28 mouse cellular contexts compared by ENCODE assay signal in the genomic region with DNA sequence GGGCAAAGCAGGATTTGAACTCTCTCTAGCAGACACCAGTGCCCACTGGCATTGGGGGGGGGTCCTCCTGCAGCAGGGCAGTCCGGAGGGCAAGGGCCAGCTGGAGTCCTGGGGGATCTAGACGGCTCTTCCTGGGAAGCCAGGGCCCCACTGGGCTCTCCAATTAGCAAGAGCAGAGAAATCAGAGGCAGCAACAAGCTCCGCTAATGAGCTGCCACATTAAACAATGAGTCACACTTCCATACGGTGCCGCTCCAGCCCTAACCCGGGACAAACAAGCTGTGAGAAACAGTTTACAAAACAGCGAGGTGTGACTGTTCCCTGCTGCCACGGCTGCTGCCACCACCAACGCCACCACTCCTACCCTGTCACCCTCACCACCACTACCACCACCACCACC. TPM values are rescaled to one million over a fixed set of nuclear protein-coding genes. Genes with fewer than 3 reads are reported as not detected.
DNase-seq lines count a peak whose midpoint lies in the region; ATAC-seq and TF ChIP-seq lines count a peak whose summit lies in the region.
"Had no signal": no experiment of that assay in that cellular context is flagged by ENCODE, and none has a peak within 500 bp of the region (broad histone marks: within the 10 kb centered on the region; RNA-seq: fewer than 3 reads in every experiment).

No protein-coding gene starts in this region.

- WGBS in hindbrain, postnatal 0 days, result 15% methylated on average over 9 of the region's 9 CpGs
- 26% methylated on average over 9 of the region's 9 CpGs for WGBS in hindbrain, embryonic 10.5 days
- WGBS in forebrain, embryonic 16.5 days, result 0% methylated on average over 9 of the region's 9 CpGs

- no peak overlapping the region for H3K27ac ChIP-seq in hindbrain, postnatal 0 days
- H3K27ac ChIP-seq in hindbrain, embryonic 10.5 days, result no peak overlapping the region
- no peak overlapping the region for H3K27ac ChIP-seq in forebrain, embryonic 16.5 days (ENCODE audit: low read length)
- H3K27ac ChIP-seq: embryonic facial prominence, embryonic 15.5 days; kidney, embryonic 15.5 days; limb, embryonic 10.5 days; liver, embryonic 15.5 days; lung, embryonic 15.5 days; stomach, postnatal 0 days had no signal

- peak; percentile 27; the same call in 1 of the 2 replicates for ATAC-seq in hindbrain, postnatal 0 days
- peak; percentile 89 for ATAC-seq in forebrain, embryonic 16.5 days
- ATAC-seq: activated CD4-positive, CD25-positive, alpha-beta regulatory T cell, adult 4 months had no signal

- no peaks in the 10 kb centered on the region for H3K27me3 ChIP-seq in hindbrain, postnatal 0 days (ENCODE audit: insufficient read depth, low read length)
- 0 out of 2 replicates have a peak, but pooled peaks cover 8% of the 10 kb centered on the region for H3K27me3 ChIP-seq in hindbrain, embryonic 10.5 days (ENCODE audit: insufficient read depth, poor library complexity, severe bottlenecking)
- H3K27me3 ChIP-seq in forebrain, embryonic 16.5 days (replicated peaks; ENCODE audit: control insufficient read depth, insufficient read depth, low read length), result peaks cover 14% of the 10 kb centered on the region; the same call in 1 of the 2 replicates
- H3K27me3 ChIP-seq: embryonic facial prominence, embryonic 15.5 days had no signal

- TF ChIP-seq CTCF in hindbrain, postnatal 0 days (IDR thresholded peaks at IDR 0.05; ENCODE audit: low read depth), result no peak
- TF ChIP-seq CTCF in brain, embryonic 14.5 days (IDR thresholded peaks at IDR 0.05; ENCODE audit: borderline replicate concordance, extremely low read depth, insufficient read depth, insufficient read length), result no peak

- peak; percentile 28 for DNase-seq in hindbrain, postnatal 0 days (ENCODE audit: low spot score)
- no peak for DNase-seq in hindbrain, embryonic 10.5 days (ENCODE audit: low spot score)
- peak; percentile 91 for DNase-seq in retina, postnatal 1 day
- no peak for DNase-seq in retina, embryonic 14.5 days (ENCODE audit: low spot score)
- peak; percentile 91 for DNase-seq in brain, embryonic 14.5 days (ENCODE audit: low read depth)
- DNase-seq in gastrocnemius, postnatal 14 days, result no peak
- DNase-seq: adrenal gland, postnatal 14 days; B cell, adult 2 months; cerebellum, adult 9-10 months; gastrocnemius, postnatal 10 days; kidney, adult 11 months; kidney, postnatal 36 days; liver; lung, postnatal 4 days; thymus, adult 2 months; thymus, postnatal 4 days had no signal

- intact Hi-C loops in gastrocnemius, postnatal 14 days (cut with DNase I; ENCODE audit: low total_unique reads), result no loop called here

- H3K36me3 ChIP-seq in hindbrain, postnatal 0 days (ENCODE audit: insufficient read depth, low read length), result no peaks in the 10 kb centered on the region
- H3K36me3 ChIP-seq in hindbrain, embryonic 10.5 days, result no peaks in the 10 kb centered on the region
- no peaks in the 10 kb centered on the region for H3K36me3 ChIP-seq in forebrain, embryonic 16.5 days (ENCODE audit: control insufficient read depth, insufficient read depth)
- H3K36me3 ChIP-seq: embryonic facial prominence, embryonic 15.5 days; G1E; kidney, embryonic 15.5 days; limb, embryonic 10.5 days; liver, embryonic 15.5 days; lung, embryonic 15.5 days had no signal

- H3K9ac ChIP-seq in hindbrain, postnatal 0 days (replicated peaks; ENCODE audit: low read length), result no peak overlapping the region
- no peak overlapping the region for H3K9ac ChIP-seq in forebrain, embryonic 16.5 days (replicated peaks; ENCODE audit: low read depth, low read length)
- H3K9ac ChIP-seq: embryonic facial prominence, embryonic 15.5 days; kidney, embryonic 15.5 days; liver, embryonic 15.5 days; lung, embryonic 15.5 days had no signal

- H3K4me1 ChIP-seq in hindbrain, postnatal 0 days (ENCODE audit: insufficient read depth, low read length), result no peaks in the 10 kb centered on the region
- H3K4me1 ChIP-seq in hindbrain, embryonic 10.5 days (replicated peaks), result no peaks in the 10 kb centered on the region
- H3K4me1 ChIP-seq in forebrain, embryonic 16.5 days (replicated peaks; ENCODE audit: control insufficient read depth, insufficient read depth, low read length), result peaks cover 7% of the 10 kb centered on the region
- H3K4me1 ChIP-seq: embryonic facial prominence, embryonic 15.5 days; kidney, embryonic 15.5 days; liver, embryonic 15.5 days; lung, embryonic 15.5 days had no signal

- H3K4me2 ChIP-seq in hindbrain, postnatal 0 days (ENCODE audit: low read depth, low read length), result no peak overlapping the region
- no peak overlapping the region for H3K4me2 ChIP-seq in forebrain, embryonic 16.5 days (ENCODE audit: low read length)
- H3K4me2 ChIP-seq: embryonic facial prominence, embryonic 15.5 days; heart, embryonic 11.5 days; kidney, embryonic 15.5 days; liver, embryonic 15.5 days; lung, embryonic 15.5 days had no signal

- H3K9me3 ChIP-seq in hindbrain, postnatal 0 days (ENCODE audit: low read length), result no peaks in the 10 kb centered on the region
- no peaks in the 10 kb centered on the region for H3K9me3 ChIP-seq in hindbrain, embryonic 10.5 days
- no peaks in the 10 kb centered on the region for H3K9me3 ChIP-seq in forebrain, embryonic 16.5 days (ENCODE audit: control insufficient read depth, low read length)
- H3K9me3 ChIP-seq: embryonic facial prominence, embryonic 15.5 days; kidney, embryonic 15.5 days; limb, embryonic 10.5 days; liver, embryonic 15.5 days; lung, embryonic 15.5 days had no signal

- TF ChIP-seq POLR2A in brain, embryonic 14.5 days (IDR thresholded peaks at IDR 0.05; ENCODE audit: borderline replicate concordance, extremely low read depth, insufficient read depth, insufficient read length, poor library complexity, severe bottlenecking), result no peak

- H3K4me3 ChIP-seq in hindbrain, postnatal 0 days (ENCODE audit: low read length), result no peak overlapping the region
- no peak overlapping the region for H3K4me3 ChIP-seq in hindbrain, embryonic 10.5 days
- H3K4me3 ChIP-seq in forebrain, embryonic 16.5 days (replicated peaks; ENCODE audit: low read length), result no peak overlapping the region
- H3K4me3 ChIP-seq: embryonic facial prominence, embryonic 15.5 days; kidney, embryonic 15.5 days; limb, embryonic 10.5 days; liver, embryonic 15.5 days; lung, embryonic 15.5 days had no signal

RNA-seq across cellular contexts. Expression of a gene that starts 17.4 kb away (rescaled TPM):
- total RNA-seq in hindbrain, postnatal 0 days (2014; rRNA removed), result 23.8 and 25.1 TPM in 2 replicates
- 1.2 and 1.3 TPM in 2 replicates for polyA plus RNA-seq in hindbrain, postnatal 0 days (2015; fragmentation: Nextera tagmentation; extraction: Ambion mirVana)
- polyA plus RNA-seq in hindbrain, embryonic 10.5 days (2016; fragmentation: Nextera tagmentation; extraction: Ambion mirVana), result 0.20 and 0.25 TPM in 2 replicates
- 22.7 and 35.4 TPM in 2 replicates for polyA plus RNA-seq in brain, embryonic 14.5 days (2012; rRNA removed)
- polyA plus RNA-seq in forebrain, embryonic 16.5 days (2015; fragmentation: Nextera tagmentation; extraction: Ambion mirVana), result 3.6 and 3.7 TPM in 2 replicates
- 10 to 100 TPM in 1 of 2 experiments, 1 to 10 TPM in 1; 6.7 to 11.6 TPM for total RNA-seq in gastrocnemius, postnatal 14 days (2021)
- total RNA-seq: CH12.LX; G1E; megakaryocyte-erythroid progenitor cell, adult 5-6 weeks had no signal
- polyA plus RNA-seq: activated CD4-positive, CD25-positive, alpha-beta regulatory T cell, adult 4 months; G1E; limb, embryonic 10.5 days; liver, embryonic 15.5 days had no signal

Comparison
In these comparisons a context has a peak if more than half of its experiments do, and no peak if none do; other contexts are left out.
1. DNase-seq: peak in hindbrain, postnatal 0 days (single experiment), retina, postnatal 1 day (single experiment) and brain, embryonic 14.5 days (single experiment); none in hindbrain, embryonic 10.5 days (single experiment), retina, embryonic 14.5 days (single experiment) and gastrocnemius, postnatal 14 days (single experiment).